Mouse (Mus musculus) spleen, adult 18-20 months (tissue): Measurements from ENCODE around the gene Snx22.

Experiments used
- DNase-seq, 2 experiments: peaks; one replicate each; pipeline ENCODE4 v3.0.0; 2022; ENCODE audit warnings: mixed read lengths in 2 of 2

Snx22 gene

GRCm38 (mm10) chr9:66069583-66069982 lies at the start of gene Snx22:
TSS of gene Snx22 (minus strand) at chr9:66069719.
- peak; percentile 73 to 87 for DNase-seq

GRCm38 (mm10) chr9:66116890-66117289 lies 47.4 kb upstream of the Snx22 start:
- DNase-seq, result no peak

GRCm38 (mm10) chr9:66114341-66114740 lies 44.8 kb upstream of the Snx22 start:
- no peak for DNase-seq

- no peak for DNase-seq
Observed at GRCm38 (mm10) chr9:66110611-66111379, 41.3 kb upstream of the Snx22 start.

- DNase-seq, result no peak
Observed at GRCm38 (mm10) chr9:66110126-66110525, 40.6 kb upstream of the Snx22 start.

GRCm38 (mm10) chr9:66109574-66109973 lies 40.1 kb upstream of the Snx22 start:
- DNase-seq, result no peak

GRCm38 (mm10) chr9:66105168-66105567 lies 35.6 kb upstream of the Snx22 start:
- no peak for DNase-seq

GRCm38 (mm10) chr9:66104601-66105000 lies 35.1 kb upstream of the Snx22 start:
- DNase-seq, result no peak

GRCm38 (mm10) chr9:66102668-66103067 lies 33.1 kb upstream of the Snx22 start:
- no peak for DNase-seq

- no peak for DNase-seq
Observed at GRCm38 (mm10) chr9:66101577-66101976, 32.1 kb upstream of the Snx22 start.

- no peak for DNase-seq
Observed at GRCm38 (mm10) chr9:66092664-66093063, 23.1 kb upstream of the Snx22 start.

- DNase-seq, result no peak
Observed at GRCm38 (mm10) chr9:66091327-66092231, 22.1 kb upstream of the Snx22 start.

GRCm38 (mm10) chr9:66090593-66091244 lies 21.2 kb upstream of the Snx22 start:
- no peak for DNase-seq

GRCm38 (mm10) chr9:66088411-66088810 lies 18.9 kb upstream of the Snx22 start:
- peak in 1 of 2 experiments; percentile 40 for DNase-seq

GRCm38 (mm10) chr9:66087062-66087461 lies 17.5 kb upstream of the Snx22 start:
- no peak for DNase-seq

GRCm38 (mm10) chr9:66084171-66084570 lies 14.7 kb upstream of the Snx22 start:
- no peak for DNase-seq

- no peak for DNase-seq
Observed at GRCm38 (mm10) chr9:66081999-66082398, 12.5 kb upstream of the Snx22 start.

GRCm38 (mm10) chr9:66080804-66081459 lies 11.4 kb upstream of the Snx22 start:
- DNase-seq, result no peak

- DNase-seq, result no peak
Observed at GRCm38 (mm10) chr9:66078493-66078892, 9.0 kb upstream of the Snx22 start.

GRCm38 (mm10) chr9:66078072-66078471 lies 8.6 kb upstream of the Snx22 start:
- no peak for DNase-seq

GRCm38 (mm10) chr9:66072754-66073153 lies 3.2 kb upstream of the Snx22 start:
- no peak for DNase-seq

- no peak for DNase-seq
Observed at GRCm38 (mm10) chr9:66070151-66070550, 632 bp upstream of the Snx22 start.

GRCm38 (mm10) chr9:66068971-66069391 lies 538 bp downstream of the Snx22 start:
- DNase-seq, result no peak
